Mouse (Mus musculus): ENCODE results near the gene Akap2.

Akap2 gene

GRCm38 (mm10) chr4:57839343-57839742 lies 121.9 kb downstream of the Akap2 start:
- no peak for DNase-seq

- no peak for DNase-seq
These were observed 124.5 kb downstream of the Akap2 start for GRCm38 (mm10) chr4:57841911-57842310.

DNA sequence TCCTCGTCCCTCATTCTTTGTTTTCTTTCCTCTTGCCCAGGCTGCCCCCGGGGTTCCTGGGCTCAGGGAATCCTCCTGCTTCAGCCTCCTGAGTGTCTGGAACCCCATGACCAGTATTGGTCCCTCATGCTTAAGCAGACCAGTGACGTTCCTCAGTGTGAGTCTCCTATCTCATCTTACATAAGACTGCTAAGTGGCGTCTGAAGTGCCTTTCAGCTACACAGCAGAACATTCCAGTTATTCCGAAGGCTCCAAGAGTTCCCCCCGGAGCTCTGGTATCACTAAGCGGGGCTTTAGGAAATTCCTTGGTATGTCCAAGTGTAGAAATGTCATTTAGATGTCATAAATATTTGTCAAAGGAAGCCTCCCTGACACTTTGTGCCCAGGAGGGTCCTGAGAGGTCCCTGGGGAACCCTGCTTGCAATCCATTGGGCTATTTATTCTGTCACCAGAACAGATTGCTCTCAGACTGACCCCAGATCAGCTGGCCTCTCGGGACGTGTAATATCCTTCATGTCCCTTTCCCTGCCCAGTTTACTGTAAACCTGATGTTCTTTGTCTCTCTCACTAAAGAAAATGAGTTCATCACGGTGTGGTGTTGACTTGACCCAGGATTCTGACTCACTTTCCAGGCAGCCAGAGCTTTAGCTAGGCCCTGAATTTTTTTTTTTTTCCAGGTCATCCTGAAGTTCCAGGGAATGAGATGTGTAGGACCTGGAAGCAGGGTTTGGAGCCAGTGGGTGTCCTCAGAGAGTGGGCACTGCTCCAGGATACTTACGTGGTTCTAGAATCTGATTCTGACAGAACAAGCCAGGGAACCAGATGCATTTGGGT lies 125.2 kb downstream of the Akap2 start:
- DNase-seq, result no peak

- no peak for DNase-seq
These were observed 127.6 kb downstream of the Akap2 start for GRCm38 (mm10) chr4:57845031-57845431.

DNA sequence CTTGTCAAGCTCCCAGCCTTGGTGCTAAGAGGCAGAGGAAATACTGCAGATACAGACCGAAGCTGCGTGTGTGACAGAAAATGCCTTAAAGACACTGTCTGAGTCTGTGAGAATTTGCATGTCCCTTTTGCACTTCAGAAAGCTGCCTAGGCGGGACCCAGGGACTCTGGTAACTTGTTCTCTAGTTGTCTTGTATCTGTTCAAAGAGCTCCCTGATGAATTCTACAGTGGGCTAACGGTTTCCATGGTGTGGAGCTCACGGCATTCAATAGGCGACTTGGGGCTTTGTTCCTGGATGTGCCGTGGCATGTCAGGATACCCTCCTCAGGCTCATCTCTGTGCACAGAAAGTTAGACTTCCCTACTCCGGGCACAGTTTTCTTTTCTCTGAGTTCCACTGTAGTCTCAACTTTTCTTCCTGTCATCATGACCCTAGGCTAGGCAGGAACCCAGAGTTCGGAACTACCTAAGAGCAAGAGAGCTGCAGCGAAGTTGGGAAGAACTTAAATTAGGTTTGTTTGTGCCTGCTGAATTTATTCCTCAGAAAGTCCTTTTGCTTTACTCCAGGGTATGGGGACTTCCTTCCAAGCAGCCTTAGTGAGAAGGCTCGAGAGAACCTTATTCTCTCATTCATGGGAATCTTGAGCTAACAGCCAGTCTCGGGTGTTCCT lies 128.2 kb downstream of the Akap2 start:
- no peak for DNase-seq

DNA sequence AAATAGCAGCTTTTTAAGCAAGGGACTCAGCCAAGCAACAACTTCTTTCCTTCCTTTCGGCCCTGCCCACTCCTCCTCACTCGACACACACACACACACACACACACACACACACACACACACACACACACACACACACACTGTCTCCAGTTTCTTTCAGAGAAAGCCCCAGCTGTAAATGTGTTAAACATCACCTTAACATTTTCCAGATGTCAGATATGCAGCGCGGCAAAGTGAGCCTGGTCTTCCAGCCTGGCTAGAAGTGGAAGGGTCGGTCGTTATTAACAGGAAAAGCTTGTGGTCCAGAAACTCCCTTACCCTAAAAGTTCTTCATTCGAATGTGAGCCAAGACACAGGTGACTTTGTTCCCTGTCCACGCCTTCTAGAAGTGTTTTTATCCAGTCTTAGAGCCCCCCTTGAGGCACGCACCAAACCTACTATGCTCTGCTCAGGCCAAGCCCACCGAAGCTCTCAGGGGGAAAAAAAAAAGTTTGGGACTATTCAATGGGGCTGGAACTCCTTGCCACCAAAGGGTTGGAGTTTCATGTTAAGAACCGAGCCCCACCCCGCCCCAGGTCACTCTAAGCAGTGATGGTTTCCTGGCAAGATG lies 129.0 kb downstream of the Akap2 start:
- no peak for DNase-seq

DNA sequence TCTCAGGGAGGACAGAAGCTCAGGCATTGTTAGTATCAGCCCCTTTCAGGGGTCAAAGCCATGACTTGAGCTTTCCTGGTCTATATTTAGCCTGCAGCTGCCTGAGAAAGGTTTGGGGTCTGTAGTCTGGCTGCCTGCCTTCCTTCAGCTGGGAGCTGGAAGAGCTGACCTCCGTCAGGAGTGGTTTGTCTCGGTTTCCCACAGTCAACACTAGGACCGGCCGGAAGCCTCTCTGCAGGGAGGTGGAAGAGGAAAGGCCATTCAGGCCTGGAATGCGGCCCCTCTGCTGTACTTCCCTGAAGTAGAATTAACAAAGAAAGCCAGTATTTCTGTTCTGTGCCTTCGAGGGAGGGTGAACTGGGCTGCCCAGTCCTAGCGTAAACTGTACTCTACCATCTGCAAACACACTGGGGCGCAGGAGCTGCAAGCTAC lies 129.6 kb downstream of the Akap2 start:
- no peak for DNase-seq

GRCm38 (mm10) chr4:57847676-57848075 lies 130.2 kb downstream of the Akap2 start:
- no peak for DNase-seq

- no peak for DNase-seq
These were observed 132.0 kb downstream of the Akap2 start for GRCm38 (mm10) chr4:57849465-57849864.

- no peak for DNase-seq
These were observed 134.3 kb downstream of the Akap2 start for GRCm38 (mm10) chr4:57851731-57852130.

DNA sequence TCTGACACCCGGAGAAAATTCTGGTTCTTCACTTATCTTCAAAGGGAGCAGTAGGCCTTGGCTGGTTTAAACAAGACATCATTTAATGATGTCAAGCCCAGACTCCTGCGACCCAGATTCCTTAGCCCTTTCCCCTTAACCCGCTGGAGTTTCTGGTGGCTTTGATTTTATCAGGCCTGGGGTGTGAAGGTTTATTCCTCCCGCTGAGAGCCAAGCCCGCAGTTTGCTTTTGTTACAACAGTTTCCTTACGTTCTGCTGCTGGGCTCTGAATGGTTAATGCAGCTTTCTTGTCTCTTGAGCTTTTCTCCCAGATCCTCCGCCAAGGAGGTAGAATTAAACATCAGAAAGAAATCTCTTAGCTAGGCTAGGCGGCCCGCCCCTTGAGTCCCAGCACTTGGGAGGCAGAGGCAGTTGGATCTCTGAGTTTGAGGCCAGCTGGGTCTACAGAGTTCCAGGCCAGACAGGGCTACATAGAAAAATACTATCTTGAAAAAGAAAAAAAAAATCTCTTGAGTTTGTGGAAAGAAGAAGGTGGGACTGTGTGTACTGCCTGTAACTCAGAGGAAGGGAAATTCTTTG lies 135.1 kb downstream of the Akap2 start:
- no peak for DNase-seq

DNA sequence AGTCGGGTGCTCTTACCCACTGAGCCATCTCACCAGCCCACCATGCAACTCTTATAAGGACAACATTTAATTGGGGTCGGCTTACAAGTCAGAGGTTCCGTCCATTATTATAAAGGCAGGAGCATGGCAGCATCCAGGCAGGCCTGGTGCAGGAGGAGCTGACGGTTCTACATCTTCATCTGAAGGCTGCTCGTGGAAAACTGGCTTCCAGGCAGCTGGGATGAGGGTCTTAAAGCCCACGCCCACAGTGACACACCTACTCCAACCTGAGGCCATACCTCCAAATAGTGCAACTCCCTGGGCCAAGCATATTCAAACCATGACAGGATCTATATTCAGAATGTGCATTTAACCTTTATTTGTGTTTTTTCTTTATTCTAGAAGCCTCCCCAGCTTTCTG lies 136.7 kb downstream of the Akap2 start:
- no peak for DNase-seq

GRCm38 (mm10) chr4:57855281-57855941 lies 138.0 kb downstream of the Akap2 start:
- no peak for DNase-seq

DNA sequence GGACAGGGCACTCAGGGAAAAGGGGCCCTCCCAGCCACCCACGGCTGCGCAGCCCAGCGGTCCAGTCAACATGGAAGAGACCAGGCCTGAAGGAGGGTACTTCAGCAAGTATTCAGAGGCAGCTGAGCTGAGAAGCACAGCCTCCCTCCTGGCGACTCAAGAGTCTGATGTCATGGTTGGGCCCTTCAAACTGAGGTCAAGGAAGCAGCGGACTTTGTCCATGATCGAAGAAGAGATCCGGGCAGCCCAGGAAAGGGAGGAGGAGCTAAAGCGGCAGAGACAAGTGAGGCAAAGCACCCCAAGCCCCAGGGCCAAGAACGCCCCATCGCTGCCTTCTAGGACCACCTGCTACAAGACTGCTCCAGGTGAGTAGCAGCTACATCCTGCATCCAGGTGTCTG lies 139.2 kb downstream of the Akap2 start:
- no peak for DNase-seq

DNA sequence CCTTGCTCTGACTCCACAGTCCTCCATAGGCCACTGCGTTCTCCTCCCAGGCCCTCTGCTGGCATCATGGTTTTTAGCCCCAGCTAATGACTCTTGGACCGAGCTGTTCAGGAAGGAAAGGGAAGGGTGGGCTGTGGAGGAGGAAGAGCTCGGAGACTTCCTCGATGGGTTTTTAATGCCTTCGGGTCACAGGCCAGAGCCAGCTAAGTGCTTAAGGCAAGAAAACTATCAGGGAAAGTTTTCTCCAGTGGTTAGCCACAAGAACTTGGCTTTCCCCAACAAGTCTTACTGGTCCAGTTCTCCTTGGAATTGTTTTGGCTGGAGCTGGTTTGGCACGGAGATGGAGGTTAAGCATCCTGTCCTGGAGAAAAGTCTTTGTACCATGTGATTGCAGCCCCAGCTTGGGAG lies 142.8 kb downstream of the Akap2 start:
- DNase-seq, result no peak

GRCm38 (mm10) chr4:57861166-57861565 lies 143.7 kb downstream of the Akap2 start:
- DNase-seq, result no peak

DNA sequence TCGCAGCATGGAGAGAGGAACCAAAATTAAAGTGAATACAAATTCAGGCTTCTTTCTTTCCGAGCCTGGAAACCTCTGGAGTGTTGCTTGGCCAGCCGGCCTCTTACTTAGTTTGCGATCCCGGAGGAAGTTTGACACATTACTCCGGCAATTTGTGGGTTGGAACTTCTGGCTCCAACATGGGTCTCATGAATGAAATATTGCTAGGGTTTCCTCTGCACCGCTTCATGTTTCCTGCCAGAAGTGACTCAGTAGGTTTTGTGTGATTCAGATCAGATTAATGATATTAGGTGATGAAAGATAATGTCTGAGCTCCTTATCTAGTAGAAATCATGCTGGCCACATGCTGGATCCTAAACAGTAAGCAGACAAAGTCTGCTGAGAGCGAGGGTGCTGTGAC lies 144.4 kb downstream of the Akap2 start:
- no peak for DNase-seq

DNA sequence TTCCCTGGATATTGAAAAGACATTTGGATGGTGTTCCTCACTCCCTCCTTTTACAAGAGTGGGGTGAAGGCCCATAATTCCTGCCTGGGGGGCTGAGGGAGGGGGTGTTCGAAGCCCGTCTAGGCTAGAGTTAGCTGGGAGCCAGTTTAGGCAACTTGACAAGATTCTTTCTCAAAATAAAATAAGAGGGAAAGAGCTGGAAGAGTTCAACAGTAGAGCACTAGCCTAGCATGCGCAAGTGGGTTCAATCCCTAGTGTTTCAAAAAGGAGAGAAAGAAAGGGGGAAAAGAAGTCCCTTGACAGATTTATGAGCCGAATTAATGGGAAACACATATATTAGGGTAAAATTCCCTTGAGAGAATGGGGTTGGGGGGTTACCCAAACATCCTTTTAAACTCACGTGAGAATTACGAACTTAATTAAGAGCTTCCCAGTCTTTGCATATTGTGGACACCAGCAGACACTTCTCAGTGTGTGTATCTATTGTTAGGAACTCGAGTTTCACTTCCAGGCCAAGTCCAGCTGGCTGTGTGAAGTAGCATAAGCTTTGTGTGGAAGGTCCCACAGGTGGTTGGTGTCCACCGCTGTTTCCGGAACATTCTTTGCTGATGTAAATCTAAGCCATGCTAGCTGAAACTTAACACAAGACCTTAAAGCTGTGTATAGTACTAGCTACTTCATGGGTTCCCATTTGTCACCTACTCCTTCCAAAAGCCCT lies 145.0 kb downstream of the Akap2 start:
- DNase-seq, result no peak

DNA sequence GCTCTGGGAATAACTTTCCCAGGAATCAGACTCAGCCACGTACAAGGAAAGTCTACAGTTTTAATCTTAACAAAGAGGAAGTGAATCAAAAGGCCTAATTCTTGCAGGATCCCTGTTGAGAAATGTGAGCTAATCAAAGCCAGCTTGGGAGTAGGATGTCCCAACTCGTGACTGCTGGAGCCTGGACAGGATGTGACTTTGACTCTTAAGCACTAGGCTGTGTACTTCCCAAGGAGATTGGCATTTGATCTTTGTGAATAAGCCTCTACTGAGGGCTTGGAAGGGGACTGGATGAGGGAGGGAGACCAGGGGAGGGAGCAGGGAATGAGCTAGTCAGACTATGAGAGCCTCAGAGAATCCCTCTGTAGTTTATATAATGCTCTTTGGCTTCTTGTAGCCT lies 148.6 kb downstream of the Akap2 start:
- no peak for DNase-seq

DNA sequence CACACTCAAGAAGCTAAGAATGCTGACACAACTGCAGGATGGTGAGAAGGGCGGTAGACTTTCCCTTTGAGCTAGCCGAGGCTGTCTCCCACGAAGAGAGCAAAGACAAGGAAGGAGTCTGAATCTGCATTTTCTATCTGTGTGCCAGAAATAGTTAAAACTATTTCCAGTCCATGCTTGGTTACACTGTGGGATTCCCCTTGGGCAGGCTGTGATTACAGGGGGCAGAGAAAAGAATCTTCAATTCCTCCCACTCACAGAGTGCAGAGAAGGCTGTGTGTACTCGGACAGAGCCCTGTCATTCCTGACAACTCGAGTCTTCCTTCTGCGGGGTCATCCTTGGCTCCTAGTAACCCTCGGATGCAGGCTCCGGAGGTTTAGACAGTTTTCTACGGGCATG lies 149.5 kb downstream of the Akap2 start:
- DNase-seq, result no peak

- no peak for DNase-seq
These were observed 150.0 kb downstream of the Akap2 start for GRCm38 (mm10) chr4:57867454-57867853.

- DNase-seq, result no peak
These were observed 161.7 kb downstream of the Akap2 start for GRCm38 (mm10) chr4:57879137-57879536.

Measured in cerebellum, adult 9-10 months (tissue).